Mouse (Mus musculus) monocyte, adult 5-6 weeks (primary cell): Measurements from ENCODE around the gene Cdkal1. TPM values are rescaled to one million over a fixed set of nuclear protein-coding genes. Genes with fewer than 3 reads are reported as not detected.

Experiments used
- ATAC-seq: fragments of 153-309, 156-312 bp; replicated peaks from 2 replicates; pipeline ENCODE4 v1.8.0; 2017; ENCODE audit warnings: mild to moderate bottlenecking; ENCODE audit not compliant: low TSS enrichment, insufficient number of reproducible peaks, severe bottlenecking, poor library complexity, low FRiP score
- total RNA-seq: library from RNA; stranded (forward); fragments of 200-1000, 200-491, 200-594 nt; gene quantifications from 3 replicates; pipeline ENCODE4 v1.2.3, GENCODE M21; 2017

Cdkal1 gene
- 24.6 to 84.4 TPM (median 60.5 TPM) in 3 replicates for total RNA-seq

- ATAC-seq, result peak; percentile 77
Observed at GRCm38 (mm10) chr13:29855281-29856031, at the start of gene Cdkal1. Cdkal1 (minus strand) TSS chr13:29855674.

GRCm38 (mm10) chr13:29903341-29903740, 47.9 kb upstream of the Cdkal1 start:
- no peak for ATAC-seq

- no peak for ATAC-seq
Observed at GRCm38 (mm10) chr13:29902676-29903075, 47.2 kb upstream of the Cdkal1 start.

GRCm38 (mm10) chr13:29901641-29902040, 46.2 kb upstream of the Cdkal1 start:
- no peak for ATAC-seq

- ATAC-seq, result no peak
Observed at GRCm38 (mm10) chr13:29866780-29867179, 11.3 kb upstream of the Cdkal1 start.

- no peak for ATAC-seq
Observed at GRCm38 (mm10) chr13:29864331-29864730, 8.9 kb upstream of the Cdkal1 start.

- no peak for ATAC-seq
Observed at GRCm38 (mm10) chr13:29860087-29860486, 4.6 kb upstream of the Cdkal1 start.

GRCm38 (mm10) chr13:29857436-29857835, 2.0 kb upstream of the Cdkal1 start:
- peak; percentile 46 for ATAC-seq

GRCm38 (mm10) chr13:29854876-29855275, 598 bp downstream of the Cdkal1 start:
- no peak for ATAC-seq

GRCm38 (mm10) chr13:29838409-29839047, 16.9 kb downstream of the Cdkal1 start:
- ATAC-seq, result no peak

- no peak for ATAC-seq
Observed at GRCm38 (mm10) chr13:29835170-29835569, 20.3 kb downstream of the Cdkal1 start.

- ATAC-seq, result no peak
Observed at GRCm38 (mm10) chr13:29833751-29834150, 21.7 kb downstream of the Cdkal1 start.

- no peak for ATAC-seq
Observed at GRCm38 (mm10) chr13:29831126-29831525, 24.3 kb downstream of the Cdkal1 start.

GRCm38 (mm10) chr13:29828032-29828431, 27.4 kb downstream of the Cdkal1 start:
- no peak for ATAC-seq

- ATAC-seq, result no peak
Observed at GRCm38 (mm10) chr13:29826469-29826868, 29.0 kb downstream of the Cdkal1 start.

GRCm38 (mm10) chr13:29826041-29826440, 29.4 kb downstream of the Cdkal1 start:
- no peak for ATAC-seq

- ATAC-seq, result no peak
Observed at GRCm38 (mm10) chr13:29824797-29825196, 30.7 kb downstream of the Cdkal1 start.

- no peak for ATAC-seq
Observed at GRCm38 (mm10) chr13:29824326-29824725, 31.1 kb downstream of the Cdkal1 start.

- ATAC-seq, result no peak
Observed at GRCm38 (mm10) chr13:29823906-29824305, 31.6 kb downstream of the Cdkal1 start.

- no peak for ATAC-seq
Observed at GRCm38 (mm10) chr13:29823487-29823886, 32.0 kb downstream of the Cdkal1 start.
